Mouse (Mus musculus) A20 (cell line): ENCODE measurements at regions not wholly inside any gene's neighbourhood (a gene's known extent, or its start where the extent isn't known, plus 50 kb on each side); places are given as distances from the start of the nearest gene placed in this dataset.
"Not testable (repeated sequence)": the region's sequence is repeated elsewhere in the genome, so short reads cannot be mapped to it uniquely, and the experiment has no call there.

ENCODE experiments used
- DNase-seq: peaks from one replicate; pipeline ENCODE4 v3.0.0-alpha.2; 2011; ENCODE audit warnings: low read depth, low spot score

DNA sequence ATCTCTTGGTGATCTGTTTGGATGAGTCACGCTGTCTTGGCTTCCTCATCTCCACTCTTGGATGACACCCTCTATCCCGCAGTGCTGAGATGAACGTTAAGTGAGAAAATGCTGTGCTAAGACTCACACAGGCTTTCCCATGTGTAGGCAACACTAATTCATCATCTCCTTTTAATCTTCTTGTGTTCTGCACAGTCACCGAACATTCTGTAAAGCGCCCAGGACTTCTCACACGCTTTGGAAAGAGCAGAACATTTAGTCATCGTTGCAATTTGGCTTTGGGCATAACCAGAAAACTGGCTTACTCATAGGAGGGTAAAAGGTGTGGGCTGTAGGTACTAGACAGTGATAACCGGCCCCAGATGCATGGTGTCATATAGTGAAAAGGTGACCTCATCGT lies 94.9 kb downstream of the Plppr4 start:
- no peak for DNase-seq

DNA sequence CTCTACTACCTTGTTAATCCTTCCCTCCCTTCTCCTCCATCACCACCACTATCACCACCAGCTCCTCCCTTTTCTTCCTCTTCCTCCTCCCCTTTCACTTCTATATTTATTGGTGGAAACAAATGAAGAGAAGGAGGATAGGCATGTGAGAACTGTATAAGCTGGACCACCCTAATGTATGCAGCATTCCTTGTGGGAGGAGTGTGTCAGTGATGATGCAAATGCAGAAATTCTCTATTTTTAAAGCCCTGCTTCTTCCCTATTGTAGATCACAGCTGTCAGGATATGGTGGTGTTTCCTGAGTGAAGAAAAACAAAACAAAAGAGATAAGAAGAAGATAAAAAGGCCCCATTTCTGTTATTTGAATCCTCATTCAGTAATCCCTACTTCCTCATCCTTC lies 112.8 kb downstream of the Plppr4 start:
- DNase-seq: no peak

DNA sequence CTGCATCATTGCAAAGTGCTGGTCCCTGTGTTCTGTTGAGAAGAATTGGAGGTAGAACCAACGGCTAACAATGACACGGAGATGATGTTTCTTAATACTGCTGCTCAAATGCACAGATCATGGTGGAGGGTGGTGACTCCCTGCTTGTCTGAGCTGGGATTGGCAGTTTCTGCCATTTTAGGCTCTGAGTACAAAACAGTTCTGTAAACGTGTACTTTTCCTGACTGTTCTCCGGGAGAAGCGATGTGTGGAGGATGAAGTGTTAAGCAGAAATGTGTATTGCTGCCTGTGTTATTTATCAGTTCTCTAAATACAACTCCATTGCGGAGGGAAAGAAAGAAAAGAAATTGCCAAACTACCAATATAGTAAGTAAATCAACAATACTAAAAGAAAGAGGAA lies 118.9 kb downstream of the Plppr4 start:
- DNase-seq: no peak

GRCm38 (mm10) chr3:117226616-117227015 lies 134.1 kb downstream of the Plppr4 start:
- DNase-seq: no peak

DNA sequence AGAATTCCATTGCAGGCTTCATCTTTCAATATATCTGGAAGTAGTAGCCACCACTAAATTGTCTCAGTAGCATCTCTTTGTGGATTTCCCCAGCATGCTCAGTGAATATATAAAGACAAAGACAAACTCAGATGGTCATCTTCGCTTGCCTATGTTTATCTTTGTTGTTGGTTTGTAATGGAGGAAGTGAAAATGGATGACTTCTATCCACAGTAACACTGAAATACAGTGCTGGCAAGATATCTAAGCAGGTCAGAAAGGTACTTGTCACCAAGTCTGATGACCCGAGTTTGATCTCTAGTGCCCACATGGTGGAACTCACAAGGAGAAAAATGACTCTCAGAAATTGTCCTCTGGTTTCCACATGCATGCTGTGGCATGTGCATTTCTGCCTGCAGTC lies 135.6 kb downstream of the Plppr4 start:
- DNase-seq: peak; percentile 73

GRCm38 (mm10) chr3:117217952-117218351 lies 142.7 kb downstream of the Plppr4 start:
- no peak for DNase-seq

GRCm38 (mm10) chr3:117191903-117192302 lies 168.8 kb downstream of the Plppr4 start:
- DNase-seq: no peak

GRCm38 (mm10) chr3:117188782-117189500 lies 171.7 kb downstream of the Plppr4 start:
- DNase-seq: no peak

DNA sequence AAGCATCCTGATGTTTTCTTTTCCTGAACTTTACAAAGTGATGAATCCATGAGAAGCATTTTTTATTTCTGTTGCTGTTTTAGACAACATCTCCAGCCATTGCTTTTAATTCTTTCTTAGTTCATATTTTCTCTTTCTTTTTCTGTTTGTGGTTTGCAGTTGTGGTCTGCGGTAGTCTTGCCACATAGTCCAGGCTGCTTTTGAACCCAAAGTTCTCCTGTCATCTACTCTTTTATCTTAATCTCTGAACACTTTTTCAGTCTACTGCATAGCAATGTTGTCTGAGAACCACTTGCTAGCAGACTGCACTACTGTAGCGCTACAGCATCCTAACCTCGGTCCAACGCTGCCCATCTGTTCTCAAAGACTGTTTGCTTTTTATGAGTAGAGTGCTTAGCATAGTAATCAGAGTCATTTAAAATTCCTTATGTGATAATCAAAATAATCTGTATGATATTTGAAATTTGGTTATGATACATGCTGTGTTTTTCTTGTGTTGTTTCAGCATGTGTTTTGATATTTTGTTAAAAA lies 177.0 kb downstream of the Plppr4 start:
- DNase-seq: no peak

GRCm38 (mm10) chr3:117169740-117170139 lies 190.9 kb downstream of the Plppr4 start:
- DNase-seq: no peak

DNA sequence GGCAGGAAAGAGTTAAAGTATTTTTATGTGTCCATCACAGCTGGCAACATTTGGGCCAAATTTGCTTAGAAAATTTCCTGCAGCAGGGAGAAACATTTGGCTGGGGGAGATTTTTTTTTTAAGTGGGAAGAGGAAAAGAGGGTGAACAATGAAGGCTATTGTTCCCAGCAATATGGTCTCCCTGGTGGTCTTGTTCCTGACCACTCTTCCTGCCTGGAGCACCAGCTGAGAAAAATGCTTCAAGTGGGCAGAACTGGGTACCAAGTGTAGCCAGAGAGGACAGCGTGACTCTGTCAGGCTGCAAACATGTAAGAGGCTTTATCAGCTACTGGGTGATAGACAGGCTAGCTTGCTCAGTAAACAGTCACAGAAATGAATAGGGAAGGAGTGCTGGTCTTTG lies 194.3 kb upstream of the Palmd start:
- no peak for DNase-seq

DNA sequence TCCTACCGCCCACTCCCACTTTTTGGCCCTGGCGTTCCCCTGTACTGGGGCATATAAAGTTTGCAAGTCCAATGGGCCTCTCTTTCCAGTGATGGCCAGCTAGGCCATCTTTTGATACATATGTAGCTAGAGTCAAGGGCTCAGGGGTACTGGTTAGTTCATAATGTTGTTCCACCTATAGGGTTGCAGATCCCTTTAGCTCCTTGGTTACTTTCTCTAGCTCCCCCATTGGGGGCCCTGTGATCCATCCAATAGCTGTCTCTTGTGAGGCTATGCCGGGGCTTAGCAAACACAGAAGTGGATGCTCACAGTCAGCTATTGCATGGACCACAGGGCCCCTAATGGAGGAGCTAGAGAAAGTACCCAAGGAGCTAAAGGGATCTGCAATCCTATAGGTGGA lies 191.9 kb upstream of the Palmd start:
- not testable (repeated sequence) for DNase-seq

GRCm38 (mm10) chr3:117155274-117155673 lies 186.5 kb upstream of the Palmd start:
- DNase-seq: no peak

DNA sequence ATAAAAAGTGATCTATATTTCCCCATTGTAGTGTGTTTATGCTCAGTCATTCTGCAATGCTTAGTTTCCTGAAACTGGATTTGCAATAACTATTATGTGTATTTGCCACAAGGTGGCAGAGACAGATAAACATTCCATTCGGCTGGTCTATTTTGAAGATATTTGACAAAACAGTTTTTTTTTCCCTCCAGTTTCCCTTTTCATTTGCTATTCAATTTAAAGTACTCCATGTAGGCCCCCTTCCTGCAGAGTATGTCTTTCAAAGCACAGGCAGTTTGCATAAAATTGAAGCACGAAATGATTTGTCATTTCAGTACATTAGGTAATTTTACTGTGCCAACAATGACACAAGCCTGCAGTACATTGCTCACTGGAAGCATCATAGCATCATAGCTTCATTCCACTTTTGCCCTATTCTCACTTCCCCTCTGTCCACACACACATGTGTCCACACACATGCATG lies 184.3 kb upstream of the Palmd start:
- DNase-seq: peak; percentile 22

GRCm38 (mm10) chr3:117152414-117152813 lies 183.6 kb upstream of the Palmd start:
- DNase-seq: no peak

GRCm38 (mm10) chr3:117147414-117147813 lies 178.6 kb upstream of the Palmd start:
- no peak for DNase-seq

DNA sequence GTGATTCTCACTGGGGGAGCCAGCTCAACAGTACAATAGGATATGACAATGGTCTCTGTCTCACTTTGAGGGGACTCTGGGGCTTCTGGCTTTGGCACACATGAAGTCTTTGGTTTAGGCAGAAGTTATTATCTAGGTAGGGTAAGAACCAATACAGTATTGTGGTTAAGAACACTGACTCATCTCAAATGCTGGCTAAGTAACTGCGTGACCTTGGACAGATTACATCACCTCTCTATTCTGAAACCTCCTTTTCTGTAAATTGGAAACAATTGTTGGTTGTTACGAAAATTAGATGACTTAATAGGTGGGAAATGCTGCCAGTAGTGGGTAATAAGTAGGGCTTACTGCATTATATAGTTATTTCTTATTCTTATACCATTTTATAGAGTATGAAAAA lies 171.0 kb upstream of the Palmd start:
- DNase-seq: no peak

- DNase-seq: no peak
Observed at GRCm38 (mm10) chr3:117138720-117139119, 169.9 kb upstream of the Palmd start.

GRCm38 (mm10) chr3:117132897-117133296 lies 164.1 kb upstream of the Palmd start:
- DNase-seq: no peak

DNA sequence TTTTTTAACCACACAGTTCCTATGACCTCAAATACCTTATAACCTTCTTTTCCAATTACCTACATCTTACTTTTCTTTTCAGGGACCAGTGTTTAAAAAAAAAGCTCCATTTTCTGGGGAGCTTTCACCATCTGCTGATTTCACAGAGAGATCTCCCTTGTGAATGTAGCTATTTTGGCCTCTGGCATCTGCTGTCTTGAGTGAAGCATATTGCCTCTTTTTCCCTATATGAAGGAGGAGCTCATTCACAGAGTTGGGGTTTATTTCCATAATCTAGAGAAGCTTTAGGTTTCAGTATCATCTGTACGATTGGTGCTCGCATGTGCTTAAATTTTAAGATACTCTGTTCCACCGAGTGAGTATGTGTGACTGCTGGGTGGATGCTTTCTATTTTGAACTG lies 153.4 kb upstream of the Palmd start:
- no peak for DNase-seq

DNA sequence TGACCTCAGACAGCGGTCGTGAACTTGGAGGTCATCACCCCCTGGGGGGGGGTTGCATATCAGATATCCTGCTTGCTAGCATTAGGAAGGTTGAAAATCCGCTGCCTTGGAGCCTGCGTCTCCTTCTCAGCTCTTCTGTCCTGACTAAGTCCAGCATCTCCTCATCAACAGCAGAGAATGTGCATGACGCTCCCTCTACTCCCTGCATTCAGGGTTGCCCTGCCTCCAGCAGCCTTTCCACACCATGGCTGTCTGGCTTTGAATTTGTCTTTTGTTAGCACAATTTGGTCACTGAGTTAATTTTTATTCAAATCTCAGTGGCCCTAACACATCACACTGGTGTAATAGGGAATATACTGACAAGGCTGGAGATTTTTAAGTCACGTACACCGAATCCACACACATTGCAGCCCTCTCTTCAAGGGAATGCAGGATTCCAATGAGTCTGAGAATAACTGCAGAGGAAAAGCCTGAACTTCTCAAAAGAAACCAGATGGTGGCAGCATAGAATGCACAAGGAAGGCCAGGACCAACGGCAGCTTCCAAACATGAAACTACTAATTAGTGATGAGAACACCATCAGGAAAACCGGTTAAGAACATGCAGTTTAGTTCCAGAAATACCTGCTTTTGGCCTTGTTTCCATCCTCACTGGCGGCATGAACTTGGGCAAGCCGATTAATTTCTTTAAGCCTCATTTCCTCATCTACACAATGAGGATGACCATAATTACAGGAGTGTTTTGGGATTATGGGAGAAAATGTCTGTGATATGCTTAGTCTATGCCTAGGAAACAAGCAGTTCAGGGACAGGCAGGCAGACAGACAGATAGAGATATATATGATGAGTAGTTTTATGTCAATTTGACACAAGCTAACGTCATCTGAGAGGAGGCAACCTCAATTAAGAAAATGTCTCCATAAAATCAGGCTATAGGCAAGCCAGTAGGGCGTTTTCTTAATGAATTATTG lies 151.6 kb upstream of the Palmd start:
- DNase-seq: peak; percentile 7

DNA sequence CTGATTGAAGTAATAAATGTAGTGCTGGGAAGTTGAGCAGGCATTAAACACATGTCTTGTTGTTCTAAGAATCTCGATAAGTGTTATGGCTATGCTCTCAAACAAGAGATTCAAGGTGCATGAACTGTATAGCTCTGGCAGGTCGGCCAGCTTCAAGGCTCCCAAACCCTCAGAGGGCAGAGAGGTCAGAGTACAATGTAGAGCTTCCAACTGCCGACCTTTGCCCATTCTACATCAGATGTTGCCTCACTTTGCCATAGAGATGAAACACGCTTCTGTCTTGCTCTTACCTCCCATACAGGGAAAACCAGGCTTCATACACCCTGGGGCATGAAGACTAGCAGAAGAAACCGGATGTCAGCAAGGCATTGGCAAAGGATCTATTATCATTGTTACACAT lies 150.8 kb upstream of the Palmd start:
- DNase-seq: no peak
